Mouse (Mus musculus): ENCODE results near the gene Tff1. TPM values are rescaled to one million over a fixed set of nuclear protein-coding genes. Genes with fewer than 3 reads are reported as not detected.

Tff1 gene
- total RNA-seq (2021), result not detected
- long read RNA-seq, experiment 1, result 0 reads
- long read RNA-seq, experiment 2, result 0 reads

GRCm38 (mm10) chr17:31165127-31165526 is at the start of gene Tff1:
Gene Tff1 (minus strand): TSS chr17:31165277.
- DNase-seq, result no peak
- intact Hi-C loops (cut with DNase I; ENCODE audit: low total_unique reads), result no loop called here

GRCm38 (mm10) chr17:31211881-31212280 is 46.8 kb upstream of the Tff1 start:
- intact Hi-C loops (cut with DNase I; ENCODE audit: low total_unique reads), result no loop called here
- DNase-seq, result no peak

GRCm38 (mm10) chr17:31210299-31210698 is 45.2 kb upstream of the Tff1 start:
- DNase-seq, result no peak
- intact Hi-C loops (cut with DNase I; ENCODE audit: low total_unique reads), result no loop called here

GRCm38 (mm10) chr17:31209376-31209930 is 44.4 kb upstream of the Tff1 start:
- no peak for DNase-seq
- intact Hi-C loops (cut with DNase I; ENCODE audit: low total_unique reads), result no loop called here

DNA sequence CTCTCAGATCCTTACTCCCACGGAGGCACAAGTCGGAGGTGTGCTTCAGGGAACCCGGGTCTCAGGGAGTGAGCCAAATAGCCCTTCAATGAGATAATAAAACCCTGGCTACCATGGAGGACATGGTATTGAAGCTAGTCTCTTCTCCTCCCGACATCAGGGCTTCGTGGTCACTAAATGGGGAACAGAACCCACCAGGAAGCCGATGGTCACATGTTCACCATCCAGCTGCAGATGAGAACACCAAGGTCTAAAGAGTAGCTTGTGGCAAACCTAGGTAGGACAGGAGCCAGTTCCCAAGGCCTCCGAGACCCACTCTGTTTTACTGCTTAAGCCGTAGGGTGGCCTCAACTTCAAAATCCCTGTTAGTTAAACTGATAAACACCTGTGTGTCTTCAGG is 43.6 kb upstream of the Tff1 start:
- intact Hi-C loops (cut with DNase I; ENCODE audit: low total_unique reads), result no loop called here
- DNase-seq, result no peak

DNA sequence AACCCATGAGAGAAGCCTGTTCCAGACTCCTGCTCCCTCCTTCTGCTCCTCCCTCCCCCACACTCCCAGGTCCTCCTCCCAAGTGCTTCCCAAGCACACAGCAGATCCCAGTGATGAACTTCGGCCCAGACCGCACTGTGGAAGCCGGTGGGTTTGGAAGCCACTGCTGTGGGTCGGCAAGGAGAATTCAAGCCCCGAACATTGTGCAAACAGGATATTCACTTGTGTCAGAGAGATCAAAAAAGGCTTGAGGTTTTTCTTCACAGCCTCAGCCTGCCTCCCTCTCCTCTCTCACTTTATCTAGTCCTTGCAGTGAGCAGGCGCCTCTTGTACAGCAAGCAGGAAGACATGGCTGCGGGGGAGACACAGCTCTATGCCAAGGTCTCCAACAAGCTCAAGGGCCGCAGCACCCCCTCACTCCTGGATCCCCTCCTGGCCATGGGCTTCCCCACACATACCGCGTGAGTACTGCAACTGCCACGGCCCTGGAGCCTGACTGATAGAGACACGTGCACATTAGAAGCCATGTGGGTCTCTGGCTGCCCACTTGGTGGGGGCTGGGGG is 42.8 kb upstream of the Tff1 start, which contains the start of gene Ubash3a:
Gene Ubash3a (plus strand): TSS at position 103 of the 564 bp plus-strand sequence.
- no peak for DNase-seq
- intact Hi-C loops (cut with DNase I; ENCODE audit: low total_unique reads), result no loop called here

GRCm38 (mm10) chr17:31198877-31199276 is 33.8 kb upstream of the Tff1 start, which contains the start of gene Tmprss3:
Gene Tmprss3 (minus strand): TSS chr17:31198977.
- no peak for DNase-seq
- intact Hi-C loops (cut with DNase I; ENCODE audit: low total_unique reads), result no loop called here

GRCm38 (mm10) chr17:31196283-31196682 is 31.2 kb upstream of the Tff1 start:
- intact Hi-C loops (cut with DNase I; ENCODE audit: low total_unique reads), result no loop called here
- no peak for DNase-seq

GRCm38 (mm10) chr17:31195207-31195606 is 30.1 kb upstream of the Tff1 start:
- intact Hi-C loops (cut with DNase I; ENCODE audit: low total_unique reads), result no loop called here
- DNase-seq, result no peak

GRCm38 (mm10) chr17:31193360-31193759 is 28.3 kb upstream of the Tff1 start:
- peak; percentile 49 for DNase-seq
- intact Hi-C loops (cut with DNase I; ENCODE audit: low total_unique reads), result no loop called here

DNA sequence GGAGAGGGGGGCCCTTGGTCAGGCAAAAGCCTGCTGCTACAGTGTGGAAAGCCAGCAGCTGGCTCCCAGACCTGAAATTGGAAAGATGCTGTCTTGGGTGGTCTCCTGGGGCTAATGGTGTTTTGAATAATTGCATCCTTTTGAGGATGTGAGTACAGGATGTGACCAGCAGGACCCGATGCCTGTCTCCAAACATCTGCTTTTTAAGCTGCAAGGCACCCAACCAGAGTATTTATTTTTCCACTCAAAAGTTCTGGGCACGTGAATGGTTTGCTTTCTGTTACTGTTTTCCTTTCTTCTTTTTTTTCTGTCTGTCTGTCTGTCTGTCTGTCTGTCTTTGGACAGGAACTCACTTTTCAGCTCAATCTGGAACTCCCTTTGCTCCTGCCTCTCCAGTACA is 27.6 kb upstream of the Tff1 start:
- intact Hi-C loops (cut with DNase I; ENCODE audit: low total_unique reads), result no loop called here
- DNase-seq, result no peak

DNA sequence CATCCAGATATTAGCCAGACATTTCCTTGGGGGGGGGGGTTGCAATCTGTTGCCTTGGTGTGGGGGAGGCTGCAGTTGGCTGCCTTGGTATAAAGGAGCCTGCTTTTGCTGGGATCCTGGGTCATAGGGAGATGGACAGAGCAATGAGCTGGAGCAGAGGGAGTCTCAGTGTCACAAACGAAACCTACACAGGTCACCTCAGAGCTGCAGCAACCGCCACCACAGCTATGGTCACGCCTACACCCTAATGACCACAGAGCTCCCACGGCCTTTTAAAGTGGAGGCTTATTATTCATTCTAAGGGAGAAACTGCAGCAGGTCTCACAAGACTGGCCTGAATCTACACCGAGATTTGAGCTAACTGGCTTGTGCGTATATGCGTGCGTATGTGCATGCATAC is 26.7 kb upstream of the Tff1 start:
- intact Hi-C loops (cut with DNase I; ENCODE audit: low total_unique reads), result no loop called here
- DNase-seq, result no peak

GRCm38 (mm10) chr17:31187370-31187769 is 22.3 kb upstream of the Tff1 start:
- intact Hi-C loops (cut with DNase I; ENCODE audit: low total_unique reads), result loop anchor here (2.0 to 5.0 kb wide), 2 partner anchors 49 to 170 kb away; no protein-coding TSS in a partner anchor
- peak; percentile 66 for DNase-seq

DNA sequence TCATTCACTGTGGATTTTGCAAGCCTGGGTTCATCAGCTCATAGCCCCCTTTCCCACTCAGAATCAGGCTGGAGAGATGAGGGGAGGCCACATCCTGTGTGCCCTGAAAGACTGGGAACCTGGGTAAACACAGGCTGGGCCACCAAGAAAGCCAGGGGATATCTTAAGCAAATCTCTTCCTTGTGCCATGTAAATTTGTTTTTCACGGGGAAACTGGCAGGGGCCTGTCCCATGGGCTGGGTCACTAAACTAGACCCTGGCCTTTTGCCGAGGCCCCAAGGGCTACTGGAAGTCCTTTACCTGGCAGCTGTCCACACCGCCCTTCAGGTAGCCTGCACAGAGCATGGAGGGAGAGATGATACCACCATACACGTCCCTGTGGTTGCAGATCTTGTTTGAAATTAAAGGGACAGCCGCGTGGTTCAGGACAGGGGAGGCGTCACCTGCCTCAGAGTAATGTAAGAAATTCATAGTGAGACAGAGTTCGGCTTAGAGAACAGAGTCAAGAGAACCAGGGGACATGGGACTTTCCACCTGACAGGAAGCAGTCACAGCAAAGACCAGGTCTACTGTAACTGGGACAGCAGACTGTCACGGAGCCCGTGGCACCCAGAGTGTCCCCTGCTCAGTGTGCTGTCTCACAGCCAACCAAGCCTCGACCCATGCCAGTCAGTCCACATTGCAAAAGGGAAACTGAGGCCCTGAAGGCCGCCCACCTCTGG is 19.4 kb upstream of the Tff1 start:
- intact Hi-C loops (cut with DNase I; ENCODE audit: low total_unique reads), result no loop called here
- no peak for DNase-seq

DNA sequence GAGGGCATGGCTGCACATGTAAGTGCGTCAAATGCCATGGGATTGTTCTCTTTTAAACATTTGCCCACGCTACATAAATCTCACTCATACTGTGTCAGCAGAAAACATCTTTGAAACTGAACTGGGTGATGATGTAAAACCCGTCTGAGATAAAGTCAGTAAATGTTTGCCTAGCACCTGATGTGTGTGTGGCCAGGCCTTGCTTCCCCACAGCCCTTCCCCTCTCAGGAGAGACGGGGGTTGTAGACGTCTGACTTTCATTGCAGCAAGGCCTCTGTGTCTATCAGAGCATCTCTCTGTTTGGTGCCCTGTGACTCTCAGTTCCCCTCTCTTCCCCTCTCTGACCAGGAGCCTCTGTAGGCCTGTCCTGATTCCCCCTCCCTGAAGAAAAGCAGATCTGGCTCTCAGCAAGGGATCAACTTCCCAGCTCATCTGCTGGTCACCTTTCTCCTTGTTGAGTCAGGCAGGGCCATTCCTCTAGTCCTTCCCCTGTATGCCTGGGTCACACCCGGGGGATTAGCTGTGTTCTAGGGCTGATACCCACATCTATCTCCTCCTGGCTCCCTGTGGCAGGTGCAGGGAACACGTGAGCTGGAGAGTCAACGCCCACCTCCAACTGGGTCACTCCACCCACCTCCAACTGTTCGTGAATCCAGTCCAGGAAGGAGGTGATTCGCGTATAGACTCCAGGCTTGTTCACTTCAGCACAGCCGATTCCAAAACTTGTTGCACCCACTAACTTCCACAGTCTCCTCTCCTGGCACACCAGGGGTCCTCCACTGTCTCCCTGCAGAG is 18.3 kb upstream of the Tff1 start:
- intact Hi-C loops (cut with DNase I; ENCODE audit: low total_unique reads), result no loop called here
- DNase-seq, result no peak

- intact Hi-C loops (cut with DNase I; ENCODE audit: low total_unique reads), result no loop called here
- DNase-seq, result no peak
Measured at GRCm38 (mm10) chr17:31181490-31181889, 16.4 kb upstream of the Tff1 start.

GRCm38 (mm10) chr17:31176321-31176720 is 11.2 kb upstream of the Tff1 start:
- intact Hi-C loops (cut with DNase I; ENCODE audit: low total_unique reads), result no loop called here
- DNase-seq, result no peak

- intact Hi-C loops (cut with DNase I; ENCODE audit: low total_unique reads), result no loop called here
- DNase-seq, result no peak
Measured at GRCm38 (mm10) chr17:31169796-31170195, 4.7 kb upstream of the Tff1 start.

GRCm38 (mm10) chr17:31163821-31164220 is 1.3 kb downstream of the Tff1 start:
- intact Hi-C loops (cut with DNase I; ENCODE audit: low total_unique reads), result no loop called here
- no peak for DNase-seq

GRCm38 (mm10) chr17:31162607-31163006 is 2.5 kb downstream of the Tff1 start:
- intact Hi-C loops (cut with DNase I; ENCODE audit: low total_unique reads), result no loop called here
- DNase-seq, result no peak
